Mouse (Mus musculus) ES-E14 (cell line): ENCODE results near the gene Cmtr2. TPM values are rescaled to one million over a fixed set of nuclear protein-coding genes. Genes with fewer than 3 reads are reported as not detected.

ENCODE experiments used
- DNase-seq: peaks from one replicate; pipeline ENCODE4 v3.0.0-alpha.2; 2013; ENCODE audit warnings: low read depth, low spot score
- H3K27ac ChIP-seq: 2 replicates; pipeline ENCODE4 v1.5.1; 2012; ENCODE audit warnings: low read depth, mild to moderate bottlenecking, low read length, moderate library complexity, mixed read lengths; ENCODE audit not compliant: poor library complexity, insufficient read depth, severe bottlenecking
- H3K36me3 ChIP-seq: 2 replicates; pipeline ENCODE4 v1.6.1; 2012; ENCODE audit warnings: mild to moderate bottlenecking, low read length, moderate library complexity, mixed read lengths; ENCODE audit not compliant: control insufficient read depth, poor library complexity, insufficient read depth, severe bottlenecking
- H3K4me1 ChIP-seq, 2 experiments: fragments of 150-350 bp in 1 of 2; sonication (generic) in 1 of 2; 2 replicates each; pipeline ENCODE4 v1.6.1; 2012; ENCODE audit warnings: low read length in 2 of 2, mild to moderate bottlenecking in 1 of 2, mixed read lengths in 1 of 2; ENCODE audit not compliant: control insufficient read depth in 2 of 2, insufficient read depth in 2 of 2, poor library complexity in 1 of 2
- H3K4me3 ChIP-seq, 2 experiments: fragments of 150-350 bp in 1 of 2; sonication (generic) in 1 of 2; 2 replicates each; pipeline ENCODE4 v1.5.1; 2012; ENCODE audit warnings: low read length in 2 of 2, low read depth in 1 of 2, mild to moderate bottlenecking in 1 of 2, mixed read lengths in 1 of 2; ENCODE audit not compliant: insufficient read depth in 1 of 2, poor library complexity in 1 of 2, severe bottlenecking in 1 of 2
- H3K9ac ChIP-seq: 2 replicates; pipeline ENCODE4 v1.6.1; 2012; ENCODE audit warnings: low read depth, mild to moderate bottlenecking, low read length, mixed read lengths; ENCODE audit not compliant: poor library complexity, insufficient read depth, severe bottlenecking
- H3K9me3 ChIP-seq: fragments of 150-350 bp; sonication (generic); 2 replicates; pipeline ENCODE4 v1.6.1; 2012; ENCODE audit warnings: low read depth, mild to moderate bottlenecking, low read length; ENCODE audit not compliant: control insufficient read depth, insufficient read depth
- CHD2 ChIP-seq: IDR thresholded peaks from 2 replicates; pipeline ENCODE4 v1.6.1; 2014; ENCODE audit warnings: mild to moderate bottlenecking, low read depth, low read length, inconsistent platforms
- HCFC1 ChIP-seq: IDR thresholded peaks from 2 replicates; pipeline ENCODE4 v1.6.1; 2012; ENCODE audit warnings: low read length, inconsistent platforms, borderline replicate concordance; ENCODE audit not compliant: insufficient read depth
- MAFK ChIP-seq: IDR thresholded peaks from 2 replicates; pipeline ENCODE4 v1.6.1; 2014; ENCODE audit warnings: mild to moderate bottlenecking, low read depth, low read length, inconsistent platforms; ENCODE audit not compliant: insufficient read depth
- ZC3H11A ChIP-seq: IDR thresholded peaks from 2 replicates; pipeline ENCODE4 v1.6.1; 2012; ENCODE audit warnings: low read depth, mild to moderate bottlenecking, inconsistent platforms, low read length, borderline replicate concordance
- ZNF384 ChIP-seq: IDR thresholded peaks from 2 replicates; pipeline ENCODE4 v1.6.1; 2012; ENCODE audit warnings: low read depth, low read length, inconsistent platforms
- in situ Hi-C, 2 experiments: fragments of 600-800 bp; cut with MboI; formaldehyde crosslinking; loops; one replicate each; pipeline ENCODE4 v1.15.1; 2025; ENCODE audit warnings: low sequenced_read_pairs in 2 of 2, inconsistent platforms in 1 of 2; ENCODE audit not compliant: unreplicated experiment in 2 of 2
- total RNA-seq: library from RNA; depleted of rRNA; stranded (reverse); fragments of 300-350 nt; gene quantifications from 2 replicates; pipeline ENCODE4 v1.2.3, GENCODE M21; 2012

Gene Cmtr2
- total RNA-seq, 1 experiment = 6.5 TPM

DNA sequence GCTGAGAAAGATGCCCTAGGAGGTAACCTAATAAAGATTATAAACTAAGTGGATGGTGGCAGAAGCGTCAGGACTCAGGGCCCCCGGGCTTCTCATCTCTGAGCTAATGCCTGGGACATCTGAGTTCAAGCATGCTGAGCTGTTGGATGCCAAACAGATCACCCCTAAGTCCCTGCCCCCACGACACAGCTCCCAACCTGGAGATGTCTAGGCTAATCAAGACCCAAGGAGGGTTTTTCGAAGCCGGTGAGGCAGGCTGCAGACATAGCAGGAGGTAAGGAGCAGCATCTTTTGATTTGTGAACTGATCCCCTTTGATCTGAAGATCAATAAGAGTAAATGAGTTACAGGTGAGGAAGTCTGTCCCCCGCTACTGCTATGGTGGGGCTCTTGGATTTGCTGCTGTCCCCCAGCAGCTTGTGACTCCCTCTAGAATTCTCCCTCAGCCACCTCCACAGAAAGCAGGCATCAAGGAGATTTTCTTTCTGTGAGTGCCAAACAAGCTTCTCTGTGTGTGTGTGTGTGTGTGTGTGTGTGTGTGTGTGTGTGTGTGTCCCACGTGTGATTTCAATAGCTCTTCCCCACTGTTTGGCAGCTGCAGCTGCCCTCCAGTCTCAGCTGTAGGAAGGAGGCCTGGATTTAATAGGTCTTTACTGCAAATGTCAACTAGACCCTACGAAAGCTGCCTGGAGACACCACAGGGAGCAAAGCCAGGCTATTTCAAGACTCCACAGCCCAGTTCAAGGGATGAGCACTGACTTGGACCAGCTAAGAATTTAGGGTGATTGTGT is 26.3 kb upstream of the Cmtr2 start:
- H3K36me3 ChIP-seq = no peaks in the 10 kb centered on the region
- no peak overlapping the region for H3K9ac ChIP-seq
- H3K9me3 ChIP-seq = no peaks in the 10 kb centered on the region
- H3K27ac ChIP-seq = no peak overlapping the region
- H3K4me1 ChIP-seq = no peaks in the 10 kb centered on the region
- no peak for DNase-seq
- in situ Hi-C loops = no loop called here
- no peak overlapping the region for H3K4me3 ChIP-seq
- TF ChIP-seq ZC3H11A = no peak
- no peak for TF ChIP-seq HCFC1
- no peak for TF ChIP-seq CHD2
- TF ChIP-seq MAFK = no peak
- TF ChIP-seq ZNF384 = no peak

DNA sequence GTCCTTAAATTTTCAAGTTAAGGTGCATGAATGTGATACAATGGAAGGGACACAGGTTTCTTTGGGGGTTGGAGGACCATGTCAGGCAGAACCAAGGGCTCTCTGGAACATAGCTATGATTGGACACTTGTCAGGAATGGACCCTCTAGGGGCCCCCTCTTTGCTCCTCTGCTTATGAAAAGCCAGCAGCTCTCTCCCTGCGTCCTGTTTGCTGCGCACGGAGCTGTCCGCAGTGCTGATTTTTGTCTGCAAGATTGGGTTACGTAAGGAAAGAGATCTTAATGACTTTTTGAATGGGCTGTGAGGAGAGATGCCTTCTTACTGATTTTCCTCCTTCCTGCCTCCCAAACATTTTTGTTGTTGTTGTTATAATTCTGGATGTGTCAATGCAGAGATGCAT is 18.8 kb upstream of the Cmtr2 start:
- DNase-seq = peak; percentile 47
- Histone ChIP-seq H3K9me3 (no peaks in the 10 kb centered on the region), H3K4me1 (no peaks in the 10 kb centered on the region), H3K27ac (no peak overlapping the region), H3K36me3 (no peaks in the 10 kb centered on the region), H3K9ac (no peak overlapping the region), H3K4me3 (no peak overlapping the region)
- in situ Hi-C loops = no loop called here
- TF ChIP-seq ZNF384 = no peak
- no peak for TF ChIP-seq CHD2
- no peak for TF ChIP-seq ZC3H11A
- no peak for TF ChIP-seq HCFC1
- no peak for TF ChIP-seq MAFK

DNA sequence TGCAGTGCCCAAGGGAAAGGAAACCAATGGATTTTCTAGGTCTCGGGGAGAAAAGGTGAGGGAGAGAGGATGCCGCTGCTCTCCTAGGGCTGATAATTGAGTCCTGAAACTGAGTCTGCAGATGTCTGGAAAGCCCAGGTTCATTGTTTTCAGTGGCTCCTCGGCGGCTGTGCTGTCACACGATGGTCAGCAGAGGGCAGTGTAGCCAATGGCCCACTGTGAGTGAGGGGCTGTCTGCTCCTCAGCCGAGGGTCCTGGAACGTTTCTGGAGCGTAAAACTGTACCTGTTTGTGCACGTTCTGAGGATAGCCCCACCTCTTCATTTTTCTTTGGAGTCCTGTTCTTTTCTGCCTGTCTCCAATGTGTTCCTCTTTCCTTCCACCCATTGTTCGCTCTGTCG is 13.7 kb upstream of the Cmtr2 start:
- no peaks in the 10 kb centered on the region for H3K36me3 ChIP-seq
- H3K9ac ChIP-seq = no peak overlapping the region
- TF ChIP-seq HCFC1 = no peak
- TF ChIP-seq ZNF384 = no peak
- no peak for TF ChIP-seq CHD2
- no peak for TF ChIP-seq MAFK
- TF ChIP-seq ZC3H11A = no peak
- DNase-seq = peak; percentile 11
- H3K27ac ChIP-seq = no peak overlapping the region
- H3K9me3 ChIP-seq = no peaks in the 10 kb centered on the region
- H3K4me3 ChIP-seq = no peak overlapping the region
- in situ Hi-C loops = no loop called here
- no peaks in the 10 kb centered on the region for H3K4me1 ChIP-seq

DNA sequence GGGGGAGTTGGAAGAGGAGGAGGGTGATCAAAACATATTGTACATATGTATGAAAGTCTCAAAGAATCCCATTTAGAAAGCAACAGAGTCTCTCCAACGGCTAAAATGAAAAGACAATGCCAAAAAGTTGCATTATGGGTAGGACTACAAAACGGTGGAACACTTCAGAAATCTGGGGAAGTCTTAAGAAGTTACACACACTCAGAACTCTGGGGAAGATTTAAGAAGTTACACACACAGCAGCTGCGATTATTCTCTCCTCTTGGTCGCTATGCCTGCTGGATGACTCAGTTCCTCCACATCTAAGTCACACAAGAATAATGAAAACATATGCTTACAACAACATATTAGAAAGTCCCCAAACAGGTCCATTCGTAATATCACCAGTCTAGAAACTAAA is 788 bp downstream of the Cmtr2 start:
- Histone ChIP-seq H3K9ac (no peak overlapping the region), H3K27ac (no peak overlapping the region), H3K36me3 (no peaks in the 10 kb centered on the region; the same call in 1 of the 2 replicates), H3K4me1 (no peaks in the 10 kb centered on the region; a peak in 1 of 4 replicates), H3K4me3 (no peak overlapping the region), H3K9me3 (no peaks in the 10 kb centered on the region)
- in situ Hi-C loops = no loop called here
- DNase-seq = no peak
- TF ChIP-seq CHD2 (no peak), MAFK (no peak), HCFC1 (no peak), ZC3H11A (no peak), ZNF384 (no peak)
